Mouse (Mus musculus) gastrocnemius, postnatal 14 days (tissue): ENCODE measurements around the gene Grk6. TPM values are rescaled to one million over a fixed set of nuclear protein-coding genes. Genes with fewer than 3 reads are reported as not detected.

Experiments
- DNase-seq: peaks from one replicate; pipeline ENCODE4 v3.0.0; 2021; ENCODE audit warnings: mixed read lengths
- intact Hi-C: fragments of 180-260 bp; cut with DNase I; formaldehyde crosslinking; loops from one replicate; pipeline ENCODE4 v1.15.1; 2025; ENCODE audit warnings: low total_unique reads
- total RNA-seq, 2 experiments: library from RNA; stranded (reverse); gene quantifications; 2 replicates each; pipeline ENCODE4 v1.2.3; 2021

Gene Grk6
- total RNA-seq, 2 experiments from 2014 or later: 12.1 to 12.6 TPM

- intact Hi-C loops: loop anchor here (5.0 kb wide), 1 partner anchor 35 kb away; the partner anchor contains the start of gene Pdlim7
- no peak for DNase-seq
Observed at GRCm38 (mm10) chr13:55477492-55477891, 32.6 kb downstream of the Grk6 start.

- DNase-seq: no peak
- intact Hi-C loops: loop anchor here (5.0 kb wide), 1 partner anchor 34 kb away; the partner anchor contains the start of gene Pdlim7
Observed at GRCm38 (mm10) chr13:55478036-55478435, 33.2 kb downstream of the Grk6 start.

- intact Hi-C loops: loop anchor here (5.0 kb wide), 1 partner anchor 33 kb away; the partner anchor contains the start of gene Pdlim7
- no peak for DNase-seq
Observed at GRCm38 (mm10) chr13:55479008-55479407, 34.1 kb downstream of the Grk6 start.

GRCm38 (mm10) chr13:55479929-55480328 is 35.1 kb downstream of the Grk6 start:
- no peak for DNase-seq
- intact Hi-C loops: loop anchor here (5.0 kb wide), 1 partner anchor 32 kb away; the partner anchor contains the start of gene Pdlim7

GRCm38 (mm10) chr13:55482542-55482941 is 37.7 kb downstream of the Grk6 start:
- intact Hi-C loops: no loop called here
- no peak for DNase-seq

- intact Hi-C loops: no loop called here
Observed at GRCm38 (mm10) chr13:55483071-55483470, 38.2 kb downstream of the Grk6 start.

GRCm38 (mm10) chr13:55483593-55483992 is 38.7 kb downstream of the Grk6 start:
- intact Hi-C loops: no loop called here
- DNase-seq: no peak

More at GRCm38 (mm10) chr13:55483071-55483470, 38.2 kb downstream of the Grk6 start:
- DNase-seq: no peak

GRCm38 (mm10) chr13:55484520-55485088 is 39.7 kb downstream of the Grk6 start:
- intact Hi-C loops: no loop called here
- no peak for DNase-seq

- intact Hi-C loops: no loop called here
- peak; percentile 69 for DNase-seq
Observed at GRCm38 (mm10) chr13:55486029-55486794, 41.3 kb downstream of the Grk6 start.

GRCm38 (mm10) chr13:55486916-55487577 is 42.2 kb downstream of the Grk6 start:
- intact Hi-C loops: no loop called here
- no peak for DNase-seq

- peak; percentile 73 for DNase-seq
- intact Hi-C loops: no loop called here
Observed at GRCm38 (mm10) chr13:55487578-55488498, 43.0 kb downstream of the Grk6 start, which contains the start of gene Dbn1. Gene Dbn1, minus strand, starts transcription at chr13:55488111.

- no peak for DNase-seq
- intact Hi-C loops: no loop called here
Observed at GRCm38 (mm10) chr13:55494257-55494656, 49.4 kb downstream of the Grk6 start.

GRCm38 (mm10) chr13:55494883-55495621 is 50.2 kb downstream of the Grk6 start:
- intact Hi-C loops: no loop called here
- DNase-seq: peak; percentile 69

GRCm38 (mm10) chr13:55495702-55496101 is 50.8 kb downstream of the Grk6 start:
- no peak for DNase-seq
- intact Hi-C loops: no loop called here

GRCm38 (mm10) chr13:55496661-55497060 is 51.8 kb downstream of the Grk6 start:
- intact Hi-C loops: no loop called here
- no peak for DNase-seq

- intact Hi-C loops: no loop called here
- no peak for DNase-seq
Observed at GRCm38 (mm10) chr13:55498906-55499305, 54.0 kb downstream of the Grk6 start.

- no peak for DNase-seq
- intact Hi-C loops: no loop called here
Observed at GRCm38 (mm10) chr13:55500575-55500974, 55.7 kb downstream of the Grk6 start.

- DNase-seq: no peak
- intact Hi-C loops: no loop called here
Observed at GRCm38 (mm10) chr13:55502405-55502804, 57.5 kb downstream of the Grk6 start.

GRCm38 (mm10) chr13:55504390-55504789 is 59.5 kb downstream of the Grk6 start:
- intact Hi-C loops: no loop called here

More at GRCm38 (mm10) chr13:55504390-55504789, 59.5 kb downstream of the Grk6 start:
- DNase-seq: no peak
